Mouse (Mus musculus) layer of hippocampus, postnatal 25 days (tissue): ENCODE results near the gene Gm20683. TPM values are rescaled to one million over a fixed set of nuclear protein-coding genes. Genes with fewer than 3 reads are reported as not detected.
"Not testable (repeated sequence)": the region's sequence is repeated elsewhere in the genome, so short reads cannot be mapped to it uniquely, and the experiment has no call there.

Experiments used
- DNase-seq, 2 experiments: peaks; one replicate each; pipeline ENCODE4 v3.0.0; 2022; ENCODE audit warnings: mixed read lengths in 2 of 2, low spot score in 1 of 2; ENCODE audit errors: extremely low spot score in 1 of 2
- total RNA-seq, 2 experiments: library from RNA; stranded (reverse); gene quantifications; 2 replicates each; pipeline ENCODE4 v1.2.3; 2021

Gm20683 gene
- total RNA-seq, 2 experiments from 2014 or later, result 26.0 to 28.5 TPM

DNA sequence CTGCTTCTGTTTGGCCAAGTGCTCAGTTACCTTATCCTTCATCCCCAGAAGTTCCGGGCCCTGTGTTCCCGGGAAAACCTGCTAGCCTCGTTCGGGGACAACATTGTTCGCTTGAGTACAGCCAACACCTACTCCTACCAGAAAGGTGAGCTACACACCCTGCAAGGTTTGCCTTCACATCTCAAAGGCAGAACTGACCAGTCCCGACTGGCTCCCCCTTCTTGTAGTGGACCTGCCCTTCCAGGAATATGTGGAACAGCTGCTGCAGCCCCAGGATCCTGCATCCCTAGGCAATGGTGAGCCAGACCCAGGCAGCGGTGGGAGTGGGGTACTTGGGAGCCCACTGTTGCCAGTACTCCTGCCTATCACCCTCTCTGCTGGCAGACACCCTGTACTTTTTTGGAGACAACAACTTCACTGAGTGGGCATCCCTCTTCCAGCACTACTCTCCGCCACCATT, 12.0 kb downstream of the Gm20683 start:
- DNase-seq, result no peak

GRCm38 (mm10) chr17:25828712-25829557, 12.6 kb downstream of the Gm20683 start, which contains the start of gene Jmjd8:
Gene Jmjd8 (plus strand): TSS chr17:25828867.
- DNase-seq, result peak; percentile 70 to 76

GRCm38 (mm10) chr17:25828223-25828594, 13.4 kb downstream of the Gm20683 start:
- no peak for DNase-seq

- no peak for DNase-seq
Observed at GRCm38 (mm10) chr17:25827546-25828222, 13.9 kb downstream of the Gm20683 start.

DNA sequence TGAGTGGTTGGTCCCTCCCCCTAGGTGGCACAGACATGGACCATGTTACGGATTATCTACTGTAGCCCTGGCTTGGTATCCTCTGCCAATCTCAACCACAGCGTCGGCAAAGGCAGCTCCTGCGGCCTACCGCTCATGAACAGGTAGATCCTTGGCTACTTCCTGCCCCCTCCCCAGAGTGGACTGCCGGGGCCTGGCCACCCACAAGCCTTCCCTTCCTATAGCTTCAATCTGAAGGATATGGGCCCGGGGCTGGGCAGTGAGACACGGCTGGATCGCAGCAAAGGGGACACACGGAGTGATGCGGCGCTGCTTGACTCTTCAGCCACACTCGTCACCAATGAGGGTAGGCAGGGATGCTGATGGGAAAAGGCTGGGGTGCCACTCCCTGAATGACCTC, 14.6 kb downstream of the Gm20683 start:
- no peak for DNase-seq

GRCm38 (mm10) chr17:25825984-25826570, 15.5 kb downstream of the Gm20683 start:
- no peak for DNase-seq

- DNase-seq, result no peak
Observed at GRCm38 (mm10) chr17:25825311-25825710, 16.3 kb downstream of the Gm20683 start.

GRCm38 (mm10) chr17:25824362-25825142, 17.0 kb downstream of the Gm20683 start:
- DNase-seq, result no peak

- peak in 1 of 2 experiments; percentile 68 for DNase-seq
Observed at GRCm38 (mm10) chr17:25823452-25823851, 18.1 kb downstream of the Gm20683 start, which contains the start of gene Wdr24. Gene Wdr24 (plus strand): TSS chr17:25823627.

GRCm38 (mm10) chr17:25818851-25819780, 22.4 kb downstream of the Gm20683 start:
- no peak for DNase-seq

- DNase-seq, result no peak
Observed at GRCm38 (mm10) chr17:25817662-25818061, 23.9 kb downstream of the Gm20683 start.

GRCm38 (mm10) chr17:25813471-25813870, 28.1 kb downstream of the Gm20683 start:
- peak in 1 of 2 experiments; percentile 78 for DNase-seq

GRCm38 (mm10) chr17:25810890-25811289, 30.7 kb downstream of the Gm20683 start:
- no peak for DNase-seq

DNA sequence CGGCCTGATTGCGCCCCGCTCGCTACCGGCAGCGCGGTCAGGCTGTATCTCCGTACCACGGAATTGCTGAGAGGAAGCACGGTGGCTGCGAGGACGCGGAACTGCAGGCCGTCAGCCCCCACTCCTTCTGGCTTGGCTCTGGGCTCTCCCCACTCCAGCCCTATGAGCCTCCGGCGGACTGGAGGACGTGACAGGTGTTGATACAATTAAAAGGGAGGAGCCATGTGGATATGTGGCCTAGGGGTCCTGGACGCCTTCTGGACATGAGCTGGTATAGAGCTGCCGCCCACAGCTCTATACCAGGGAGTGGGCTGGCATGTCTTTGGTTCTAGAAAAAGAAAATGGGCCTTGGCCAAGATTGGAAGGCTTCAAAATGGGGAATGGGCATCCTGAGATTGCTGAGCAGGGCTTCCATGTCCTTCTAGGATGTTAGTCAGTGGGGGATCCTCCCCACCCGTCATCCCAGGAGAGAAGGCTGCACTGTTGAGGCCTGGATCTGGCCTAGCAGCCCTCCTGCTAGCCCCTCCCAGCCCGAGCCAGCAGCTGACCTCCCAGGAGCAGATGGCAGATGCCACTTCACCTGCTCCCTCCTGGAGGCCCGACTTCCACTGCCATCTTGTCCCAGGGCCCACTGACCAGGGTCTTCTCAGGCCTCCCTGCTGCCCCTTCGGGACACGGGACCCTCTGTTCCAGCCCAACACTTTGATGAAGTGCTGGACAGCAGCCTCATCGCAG, 31.8 kb downstream of the Gm20683 start:
- no peak for DNase-seq

- DNase-seq, result peak; percentile 73 to 88
Observed at GRCm38 (mm10) chr17:25808789-25809605, 32.6 kb downstream of the Gm20683 start, which contains the start of gene Fbxl16. Gene Fbxl16 (plus strand): TSS chr17:25809085.

DNA sequence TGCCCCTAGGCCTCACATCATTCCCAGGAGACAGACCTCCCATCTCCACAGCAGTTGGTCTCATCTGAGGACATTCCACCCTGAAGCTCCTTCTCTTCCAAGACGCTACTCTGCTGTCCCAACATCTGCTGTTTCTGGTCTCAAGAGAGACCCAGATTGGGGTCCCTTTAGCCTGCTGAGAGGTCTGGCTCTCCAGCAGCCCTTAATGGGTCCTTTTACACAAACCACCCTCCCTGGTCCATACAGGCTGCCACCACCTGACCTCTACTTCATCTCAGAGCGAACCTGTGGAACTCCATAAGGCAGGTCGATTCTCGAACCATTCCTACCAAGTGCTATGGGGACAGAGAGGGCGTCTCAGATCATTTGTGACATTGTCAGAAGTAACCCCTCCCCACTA, 33.5 kb downstream of the Gm20683 start:
- no peak for DNase-seq

- DNase-seq, result not testable (repeated sequence)
Observed at GRCm38 (mm10) chr17:25807452-25807851, 34.1 kb downstream of the Gm20683 start.

DNA sequence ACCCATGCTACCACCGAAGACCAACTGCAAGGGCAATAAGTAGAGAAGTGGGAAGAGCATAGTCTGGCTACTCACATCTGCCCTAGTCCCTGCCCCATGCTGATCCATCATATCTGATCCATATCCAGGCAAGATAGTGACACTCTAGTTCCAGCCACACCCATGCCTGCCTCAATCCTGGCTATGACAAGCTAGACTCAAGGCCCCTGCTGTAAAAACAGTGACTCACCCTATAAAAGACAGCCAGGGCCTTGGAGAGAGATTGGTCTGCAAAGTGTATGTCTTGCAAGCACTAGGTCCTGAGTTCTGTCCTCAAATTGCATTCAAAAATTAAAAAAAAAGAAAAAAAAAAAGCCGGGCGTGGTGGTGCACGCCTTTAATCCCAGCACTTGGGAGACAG, 35.1 kb downstream of the Gm20683 start:
- DNase-seq, result no peak
